Mouse (Mus musculus) ES-E14 (cell line): ENCODE results near the gene Treh. TPM values are rescaled to one million over a fixed set of nuclear protein-coding genes. Genes with fewer than 3 reads are reported as not detected.

Experiments
- DNase-seq: peaks from one replicate; pipeline ENCODE4 v3.0.0-alpha.2; 2013; ENCODE audit warnings: low read depth, low spot score
- H3K27ac ChIP-seq: 2 replicates; pipeline ENCODE4 v1.5.1; 2012; ENCODE audit warnings: low read depth, mild to moderate bottlenecking, low read length, moderate library complexity, mixed read lengths; ENCODE audit not compliant: poor library complexity, insufficient read depth, severe bottlenecking
- H3K36me3 ChIP-seq: 2 replicates; pipeline ENCODE4 v1.6.1; 2012; ENCODE audit warnings: mild to moderate bottlenecking, low read length, moderate library complexity, mixed read lengths; ENCODE audit not compliant: control insufficient read depth, poor library complexity, insufficient read depth, severe bottlenecking
- H3K4me1 ChIP-seq, 2 experiments: fragments of 150-350 bp in 1 of 2; sonication (generic) in 1 of 2; 2 replicates each; pipeline ENCODE4 v1.6.1; 2012; ENCODE audit warnings: low read length in 2 of 2, mild to moderate bottlenecking in 1 of 2, mixed read lengths in 1 of 2; ENCODE audit not compliant: control insufficient read depth in 2 of 2, insufficient read depth in 2 of 2, poor library complexity in 1 of 2
- H3K4me3 ChIP-seq, 2 experiments: fragments of 150-350 bp in 1 of 2; sonication (generic) in 1 of 2; 2 replicates each; pipeline ENCODE4 v1.5.1; 2012; ENCODE audit warnings: low read length in 2 of 2, low read depth in 1 of 2, mild to moderate bottlenecking in 1 of 2, mixed read lengths in 1 of 2; ENCODE audit not compliant: insufficient read depth in 1 of 2, poor library complexity in 1 of 2, severe bottlenecking in 1 of 2
- H3K9ac ChIP-seq: 2 replicates; pipeline ENCODE4 v1.6.1; 2012; ENCODE audit warnings: low read depth, mild to moderate bottlenecking, low read length, mixed read lengths; ENCODE audit not compliant: poor library complexity, insufficient read depth, severe bottlenecking
- H3K9me3 ChIP-seq: fragments of 150-350 bp; sonication (generic); 2 replicates; pipeline ENCODE4 v1.6.1; 2012; ENCODE audit warnings: low read depth, mild to moderate bottlenecking, low read length; ENCODE audit not compliant: control insufficient read depth, insufficient read depth
- CHD2 ChIP-seq: IDR thresholded peaks from 2 replicates; pipeline ENCODE4 v1.6.1; 2014; ENCODE audit warnings: mild to moderate bottlenecking, low read depth, low read length, inconsistent platforms
- HCFC1 ChIP-seq: IDR thresholded peaks from 2 replicates; pipeline ENCODE4 v1.6.1; 2012; ENCODE audit warnings: low read length, inconsistent platforms, borderline replicate concordance; ENCODE audit not compliant: insufficient read depth
- MAFK ChIP-seq: IDR thresholded peaks from 2 replicates; pipeline ENCODE4 v1.6.1; 2014; ENCODE audit warnings: mild to moderate bottlenecking, low read depth, low read length, inconsistent platforms; ENCODE audit not compliant: insufficient read depth
- ZC3H11A ChIP-seq: IDR thresholded peaks from 2 replicates; pipeline ENCODE4 v1.6.1; 2012; ENCODE audit warnings: low read depth, mild to moderate bottlenecking, inconsistent platforms, low read length, borderline replicate concordance
- ZNF384 ChIP-seq: IDR thresholded peaks from 2 replicates; pipeline ENCODE4 v1.6.1; 2012; ENCODE audit warnings: low read depth, low read length, inconsistent platforms
- in situ Hi-C, 2 experiments: fragments of 600-800 bp; cut with MboI; formaldehyde crosslinking; loops; one replicate each; pipeline ENCODE4 v1.15.1; 2025; ENCODE audit warnings: low sequenced_read_pairs in 2 of 2, inconsistent platforms in 1 of 2; ENCODE audit not compliant: unreplicated experiment in 2 of 2
- total RNA-seq: library from RNA; depleted of rRNA; stranded (reverse); fragments of 300-350 nt; gene quantifications from 2 replicates; pipeline ENCODE4 v1.2.3, GENCODE M21; 2012

Treh gene
- total RNA-seq, 1 experiment, result not detected

- peaks cover 3% of the 10 kb centered on the region; the same call in 1 of the 2 replicates for H3K36me3 ChIP-seq
- H3K9ac ChIP-seq, result no peak overlapping the region
- TF ChIP-seq CHD2 (no peak), ZNF384 (no peak), ZC3H11A (no peak), HCFC1 (no peak), MAFK (no peak)
- no peak overlapping the region for H3K4me3 ChIP-seq
- in situ Hi-C loops, result no loop called here
- no peaks in the 10 kb centered on the region for H3K9me3 ChIP-seq
- H3K27ac ChIP-seq, result no peak overlapping the region
- DNase-seq, result no peak
- H3K4me1 ChIP-seq, result peaks cover 2 to 10% of the 10 kb centered on the region in 2 experiments; a peak in 2 of 4 replicates
Observed at GRCm38 (mm10) chr9:44691671-44692520, 18.9 kb downstream of the Treh start.

GRCm38 (mm10) chr9:44693071-44693470 is 20.0 kb downstream of the Treh start:
- H3K9me3 ChIP-seq, result no peaks in the 10 kb centered on the region
- H3K9ac ChIP-seq, result no peak overlapping the region
- no peak overlapping the region for H3K4me3 ChIP-seq
- TF ChIP-seq MAFK (no peak), ZC3H11A (no peak), HCFC1 (no peak), CHD2 (no peak), ZNF384 (no peak)
- peaks cover 2 to 12% of the 10 kb centered on the region in 2 experiments; a peak in 2 of 4 replicates for H3K4me1 ChIP-seq
- no peak for DNase-seq
- peaks cover 3% of the 10 kb centered on the region; the same call in 1 of the 2 replicates for H3K36me3 ChIP-seq
- in situ Hi-C loops, result no loop called here
- no peak overlapping the region for H3K27ac ChIP-seq

- no peak overlapping the region for H3K27ac ChIP-seq
- DNase-seq, result no peak
- H3K9me3 ChIP-seq, result no peaks in the 10 kb centered on the region
- peak overlapping the region; percentile 42 to 46; a peak in 3 of 4 replicates for H3K4me3 ChIP-seq
- H3K4me1 ChIP-seq, result peaks cover 0 to 10% of the 10 kb centered on the region in 2 experiments; a peak in 2 of 4 replicates
- peaks cover 3% of the 10 kb centered on the region; the same call in 1 of the 2 replicates for H3K36me3 ChIP-seq
- H3K9ac ChIP-seq, result peak overlapping the region; percentile 8; the same call in 1 of the 2 replicates
- in situ Hi-C loops, result no loop called here
- TF ChIP-seq ZC3H11A (no peak), MAFK (no peak), ZNF384 (no peak), HCFC1 (no peak)
Observed at GRCm38 (mm10) chr9:44697866-44698265, 24.8 kb downstream of the Treh start.

- Histone ChIP-seq H3K27ac (no peak overlapping the region), H3K9me3 (no peaks in the 10 kb centered on the region), H3K4me1 (peaks cover 0 to 6% of the 10 kb centered on the region in 2 experiments; a peak in 1 of 4 replicates), H3K9ac (no peak overlapping the region), H3K4me3 (no peak overlapping the region), H3K36me3 (no peaks in the 10 kb centered on the region)
- TF ChIP-seq ZC3H11A (no peak), MAFK (no peak), HCFC1 (no peak), CHD2 (no peak), ZNF384 (no peak)
- in situ Hi-C loops, result no loop called here
- DNase-seq, result no peak
Observed at GRCm38 (mm10) chr9:44699196-44699595, 26.2 kb downstream of the Treh start.
